Mouse (Mus musculus) gastrocnemius, postnatal 36 days (tissue): ENCODE measurements around the gene Klf9. TPM values are rescaled to one million over a fixed set of nuclear protein-coding genes. Genes with fewer than 3 reads are reported as not detected.
A peak's percentile ranks its signal among the peaks of the same experiment; 100 is the strongest.
"Not testable (repeated sequence)": the region's sequence is repeated elsewhere in the genome, so short reads cannot be mapped to it uniquely, and the experiment has no call there.

ENCODE experiments used
- DNase-seq, 2 experiments: peaks; one replicate each; pipeline ENCODE4 v3.0.0; 2022
- intact Hi-C: fragments of 180-260 bp; cut with DNase I; formaldehyde crosslinking; loops from one replicate; pipeline ENCODE4 v1.15.1; 2025
- total RNA-seq, 2 experiments: library from RNA; stranded (reverse); gene quantifications; 2 replicates each; pipeline ENCODE4 v1.2.3; 2021

The Klf9 gene
- total RNA-seq, 2 experiments from 2014 or later: 115 to 151 TPM

- DNase-seq: peak; percentile 67 to 77
- intact Hi-C loops: no loop called here
These were observed 4.7 kb upstream of the Klf9 start for GRCm38 (mm10) chr19:23136202-23136850.

DNA sequence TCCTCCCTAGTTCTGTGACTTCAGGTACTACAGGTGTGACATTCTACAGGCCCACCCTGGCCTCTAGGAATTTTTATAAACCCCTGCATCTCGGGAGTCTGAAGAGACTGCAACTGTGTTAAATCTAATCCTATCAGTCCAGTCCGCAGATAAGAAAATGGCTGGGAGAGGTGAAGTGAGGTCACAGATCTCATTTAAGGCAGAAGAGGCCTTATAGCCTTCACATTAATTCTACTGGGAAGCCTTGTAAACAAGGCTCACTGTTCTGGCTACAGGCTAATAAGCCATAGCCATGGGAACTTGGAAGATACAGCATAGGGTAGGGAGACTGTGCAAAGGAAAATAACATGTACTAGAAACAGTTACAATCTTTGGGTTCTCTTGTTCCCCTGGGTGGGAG is 3.7 kb upstream of the Klf9 start:
- DNase-seq: no peak
- intact Hi-C loops: no loop called here

GRCm38 (mm10) chr19:23139756-23140470 is 1.1 kb upstream of the Klf9 start:
- intact Hi-C loops: no loop called here
- no peak for DNase-seq

GRCm38 (mm10) chr19:23141391-23142281 is 610 bp downstream of the Klf9 start:
- DNase-seq: peak; percentile 73 to 79
- intact Hi-C loops: no loop called here

- no peak for DNase-seq
- intact Hi-C loops: no loop called here
These were observed 1.5 kb downstream of the Klf9 start for GRCm38 (mm10) chr19:23142427-23143073.

GRCm38 (mm10) chr19:23143074-23143445 is 2.0 kb downstream of the Klf9 start:
- intact Hi-C loops: no loop called here

DNA sequence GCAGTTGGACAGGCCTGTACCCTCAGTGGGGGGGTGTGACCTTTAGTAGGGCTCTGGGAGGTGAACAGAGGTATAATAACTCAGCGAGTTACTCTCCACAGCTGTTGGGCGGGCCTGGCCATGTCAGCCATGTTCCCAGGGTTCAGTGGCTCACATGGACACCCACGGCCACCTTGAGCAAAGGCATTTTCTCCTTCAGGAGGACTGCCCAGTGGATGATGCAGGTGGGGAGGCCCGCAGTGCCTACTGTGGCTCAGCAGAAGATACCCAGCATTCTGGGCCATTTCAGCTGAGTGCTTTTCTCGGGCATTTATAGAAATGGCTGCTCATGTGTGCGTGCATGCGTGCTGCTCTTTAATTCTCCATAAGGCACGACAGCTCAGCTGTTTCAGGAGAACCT is 2.5 kb downstream of the Klf9 start:
- intact Hi-C loops: no loop called here
- peak in 1 of 2 experiments; percentile 48 for DNase-seq

More at GRCm38 (mm10) chr19:23143074-23143445, 2.0 kb downstream of the Klf9 start:
- no peak for DNase-seq

- DNase-seq: no peak
- intact Hi-C loops: no loop called here
These were observed 3.0 kb downstream of the Klf9 start for GRCm38 (mm10) chr19:23144031-23144430.

GRCm38 (mm10) chr19:23145146-23145545 is 4.1 kb downstream of the Klf9 start:
- intact Hi-C loops: no loop called here
- no peak for DNase-seq

- intact Hi-C loops, DNase-seq: not testable (repeated sequence)
These were observed 4.5 kb downstream of the Klf9 start for GRCm38 (mm10) chr19:23145575-23145974.

DNA sequence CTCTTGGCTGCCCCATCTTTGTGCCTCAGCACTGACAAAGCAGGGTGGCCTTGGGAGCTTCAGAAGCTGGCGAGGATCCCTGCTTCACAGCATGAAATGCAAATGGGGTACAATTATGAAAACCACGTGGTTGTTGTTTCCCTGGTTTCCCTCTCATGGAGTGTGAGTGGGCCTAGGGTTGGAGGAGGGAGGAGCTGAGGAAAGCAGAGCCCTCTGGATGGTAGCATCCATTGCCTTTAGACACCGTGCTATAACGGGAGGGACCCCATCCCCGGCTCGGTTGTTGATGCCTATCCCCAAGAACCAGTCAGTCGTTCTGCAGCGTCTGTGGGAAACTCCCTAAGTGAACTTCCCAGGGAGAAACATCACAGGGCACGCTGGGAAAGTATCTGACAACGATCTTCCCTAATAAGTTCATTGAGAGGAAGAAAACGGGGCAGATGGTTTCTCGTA is 5.4 kb downstream of the Klf9 start:
- DNase-seq: no peak

GRCm38 (mm10) chr19:23147026-23147966 is 6.3 kb downstream of the Klf9 start:
- DNase-seq: no peak
- intact Hi-C loops: no loop called here

More for the DNA sequence above, 5.4 kb downstream of the Klf9 start:
- intact Hi-C loops: no loop called here

DNA sequence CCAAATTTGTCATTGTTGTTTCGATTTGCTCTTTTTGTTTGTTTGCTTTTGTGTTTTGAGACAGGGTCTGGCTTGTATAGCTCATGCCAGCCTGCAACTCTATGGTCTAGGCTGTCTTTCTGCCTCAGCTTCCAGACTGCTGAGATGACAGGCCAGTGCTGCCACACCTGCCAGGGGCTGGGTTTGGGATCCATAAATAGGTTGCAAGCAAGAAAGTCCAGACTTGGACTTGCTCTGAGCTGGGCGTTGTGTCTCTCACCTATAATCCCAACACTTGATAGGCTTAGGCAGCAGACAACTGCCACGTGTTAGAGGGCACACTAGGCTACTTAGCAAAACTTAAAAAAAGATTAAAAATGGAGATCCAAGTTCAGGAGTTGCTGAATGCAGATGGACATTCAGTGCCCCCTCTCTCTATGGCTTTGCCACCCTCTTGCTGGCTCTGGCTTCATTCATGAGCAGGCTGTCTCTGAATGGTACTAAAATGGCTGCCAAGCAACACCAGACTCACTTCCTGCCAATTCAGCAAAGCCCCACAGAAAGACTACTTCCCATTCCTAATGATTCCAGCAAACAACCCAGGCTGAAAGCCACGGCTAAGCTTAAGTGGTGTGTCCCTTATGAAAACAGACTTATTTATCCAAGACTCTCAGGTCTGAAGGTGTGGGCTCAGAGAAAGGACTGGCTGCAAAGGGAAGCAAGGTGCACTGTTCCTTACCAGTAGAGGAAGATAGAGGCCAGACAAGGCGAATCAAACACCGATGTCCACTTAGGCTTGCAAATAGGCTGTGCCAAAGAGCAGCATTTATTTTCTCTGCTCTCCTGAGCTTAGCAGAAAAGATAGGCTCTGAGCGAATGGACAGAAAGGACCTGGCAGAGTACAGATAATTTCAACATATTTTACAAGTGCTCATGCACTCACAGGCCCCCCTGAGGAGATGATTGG is 8.7 kb downstream of the Klf9 start:
- intact Hi-C loops: no loop called here

GRCm38 (mm10) chr19:23150556-23151265 is 9.7 kb downstream of the Klf9 start:
- intact Hi-C loops: no loop called here
- DNase-seq: no peak

More for the DNA sequence above, 8.7 kb downstream of the Klf9 start:
- peak in 1 of 2 experiments; percentile 42 for DNase-seq

- intact Hi-C loops: no loop called here
- peak in 1 of 2 experiments; percentile 35 for DNase-seq
These were observed 10.6 kb downstream of the Klf9 start for GRCm38 (mm10) chr19:23151651-23152070.

DNA sequence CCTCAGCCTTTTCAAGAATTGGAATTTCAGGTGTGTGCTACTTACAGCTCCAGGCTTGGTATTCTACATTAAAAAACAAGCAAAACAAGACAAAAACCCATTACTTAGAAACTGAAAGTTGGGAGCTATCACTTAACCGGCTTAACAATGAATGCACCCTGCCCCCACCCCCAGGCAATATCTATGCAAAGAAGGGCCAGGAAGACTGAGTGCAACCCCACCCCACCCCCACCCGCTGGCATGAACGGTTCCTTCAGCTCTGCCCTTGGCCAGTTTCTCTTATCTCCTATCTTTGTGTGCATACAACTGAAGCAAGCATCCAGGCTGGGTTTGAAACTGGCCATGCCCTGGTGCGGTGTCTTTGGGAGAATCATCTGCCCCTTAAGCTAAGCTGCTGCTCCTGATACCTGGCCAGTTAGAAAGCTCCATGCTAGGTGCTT is 11.2 kb downstream of the Klf9 start:
- intact Hi-C loops: no loop called here
- no peak for DNase-seq

DNA sequence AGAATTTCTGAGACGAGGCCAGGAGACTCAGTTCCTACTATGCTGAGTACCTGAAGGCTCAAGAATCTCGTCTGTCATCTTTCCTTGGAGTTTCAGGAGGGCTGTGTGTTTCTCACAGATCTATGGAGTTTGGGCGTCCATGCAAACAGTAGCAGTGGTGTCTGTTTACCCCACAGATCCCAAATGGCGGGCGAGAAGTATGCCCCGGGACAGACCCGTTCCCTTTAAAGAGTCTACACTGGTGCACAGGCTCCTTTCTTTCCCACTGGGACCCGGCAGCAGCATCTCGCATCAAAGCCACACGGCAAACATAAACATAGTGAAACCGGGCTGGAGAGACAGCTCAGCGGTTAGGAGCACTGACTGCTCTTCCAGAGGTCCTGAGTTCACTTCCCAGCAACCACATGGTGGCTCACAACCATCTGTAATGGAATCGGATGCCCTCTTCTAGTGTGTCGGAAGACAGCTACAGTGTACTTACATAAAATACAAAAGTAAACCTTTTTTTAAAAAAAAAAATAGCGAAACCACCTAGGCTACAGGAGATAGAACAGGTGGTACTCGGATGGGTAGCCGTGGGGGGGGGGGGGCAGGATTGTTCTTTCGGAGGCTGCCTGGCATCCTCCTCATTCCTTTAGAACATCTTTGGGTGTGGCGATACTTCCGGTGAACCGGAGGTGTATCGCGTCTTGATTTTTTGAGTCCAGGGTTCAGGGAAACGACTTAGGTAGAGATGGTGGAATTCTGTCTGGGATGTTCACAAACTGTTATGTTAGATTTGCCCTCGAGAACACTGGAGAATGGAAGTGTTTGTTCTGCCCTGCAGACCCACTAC is 12.0 kb downstream of the Klf9 start:
- intact Hi-C loops: no loop called here
- DNase-seq: no peak
